In genomic region chr2:68960060-68960459, GRCm38 (mm10) we compare ENCODE assay signal across 31 mouse cellular contexts.
DNase-seq lines count a peak whose midpoint lies in the region; ATAC-seq and TF ChIP-seq lines count a peak whose summit lies in the region.
"Had no signal": no experiment of that assay in that cellular context is flagged by ENCODE, and none has a peak within 500 bp of the region (broad histone marks: within the 10 kb centered on the region; RNA-seq: fewer than 3 reads in every experiment).

No protein-coding gene starts in this region.

- peak overlapping the region; percentile 57; the same call in 1 of the 2 replicates for H3K27ac ChIP-seq in layer of hippocampus, adult 2 months
- H3K27ac ChIP-seq in forebrain, embryonic 13.5 days, result no peak overlapping the region
- H3K27ac ChIP-seq in hindbrain, embryonic 11.5 days (ENCODE audit: low read depth, low read length), result no peak overlapping the region
- no peak overlapping the region for H3K27ac ChIP-seq in forebrain, embryonic 10.5 days
- H3K27ac ChIP-seq: embryonic facial prominence, embryonic 13.5 days; heart, embryonic 10.5 days; hindbrain, embryonic 14.5 days; limb, embryonic 10.5 days; limb, embryonic 15.5 days; liver, embryonic 13.5 days; midbrain, embryonic 12.5 days; neural tube, embryonic 15.5 days had no signal

- ATAC-seq in CD4-positive, CD25-positive, alpha-beta regulatory T cell, adult 4 months, result peak; percentile 86
- ATAC-seq in forebrain, embryonic 13.5 days, result no peak
- no peak for ATAC-seq in hindbrain, embryonic 11.5 days (ENCODE audit: low FRiP score)
- ATAC-seq: forebrain, postnatal 0 days; lung, postnatal 0 days had no signal

- no peaks in the 10 kb centered on the region for H3K4me1 ChIP-seq in forebrain, embryonic 13.5 days
- no peaks in the 10 kb centered on the region for H3K4me1 ChIP-seq in hindbrain, embryonic 11.5 days (replicated peaks; ENCODE audit: control insufficient read depth, insufficient read depth, low read length)
- no peaks in the 10 kb centered on the region for H3K4me1 ChIP-seq in forebrain, embryonic 10.5 days
- H3K4me1 ChIP-seq: midbrain, embryonic 12.5 days had no signal

- no peak for DNase-seq in layer of hippocampus, adult 2 months (ENCODE audit: low spot score in 2 of 2)
- no peak for DNase-seq in layer of hippocampus, adult 8-10 months (ENCODE audit: low spot score in 2 of 2)
- peak; percentile 79 for DNase-seq in naive thymus-derived CD4-positive, alpha-beta T cell, adult 2 months (ENCODE audit: low read depth)
- peak; percentile 49 for DNase-seq in thymus, postnatal 25 days
- no peak for DNase-seq in hindbrain, embryonic 11.5 days (ENCODE audit: low spot score)
- DNase-seq in forebrain, embryonic 10.5 days (ENCODE audit: extremely low spot score, low spot score), result no peak
- DNase-seq: adrenal gland, postnatal 10 days; cerebellum, adult 11 months; cerebellum, adult 9-10 months; forebrain, postnatal 0 days; heart, postnatal 4 days; kidney, adult 2 months; kidney, postnatal 36 days; layer of hippocampus, adult 9-11 months; liver, embryonic 13.5 days; lung, adult 18-20 months; lung, postnatal 4 days; retina, postnatal 1 day; right cerebral cortex, postnatal 14 days had no signal

- H3K27me3 ChIP-seq in forebrain, embryonic 13.5 days, result no peaks in the 10 kb centered on the region
- H3K27me3 ChIP-seq in hindbrain, embryonic 11.5 days (ENCODE audit: control insufficient read depth, insufficient read depth, low read length), result no peaks in the 10 kb centered on the region
- no peaks in the 10 kb centered on the region for H3K27me3 ChIP-seq in forebrain, embryonic 10.5 days (ENCODE audit: poor library complexity, severe bottlenecking)
- H3K27me3 ChIP-seq: CH12.LX; embryonic facial prominence, embryonic 13.5 days; limb, embryonic 15.5 days; liver, embryonic 13.5 days; megakaryocyte, embryonic 14.5 days; midbrain, embryonic 12.5 days; neural tube, embryonic 15.5 days had no signal

- no peak overlapping the region for H3K4me2 ChIP-seq in forebrain, embryonic 13.5 days
- H3K4me2 ChIP-seq in hindbrain, embryonic 11.5 days (replicated peaks; ENCODE audit: low read depth, low read length), result no peak overlapping the region
- H3K4me2 ChIP-seq: embryonic facial prominence, embryonic 13.5 days; hindbrain, embryonic 14.5 days; limb, embryonic 15.5 days; liver, embryonic 13.5 days; midbrain, embryonic 12.5 days; neural tube, embryonic 15.5 days had no signal

- no peaks in the 10 kb centered on the region for H3K36me3 ChIP-seq in forebrain, embryonic 13.5 days (ENCODE audit: poor library complexity, severe bottlenecking)
- no peaks in the 10 kb centered on the region for H3K36me3 ChIP-seq in hindbrain, embryonic 11.5 days (ENCODE audit: control insufficient read depth, insufficient read depth, low read length)
- H3K36me3 ChIP-seq in forebrain, embryonic 10.5 days (replicated peaks), result no peaks in the 10 kb centered on the region
- H3K36me3 ChIP-seq: embryonic facial prominence, embryonic 13.5 days; heart, embryonic 10.5 days; limb, embryonic 10.5 days; limb, embryonic 15.5 days; liver, embryonic 13.5 days; midbrain, embryonic 12.5 days; neural tube, embryonic 15.5 days had no signal

- H3K9ac ChIP-seq in forebrain, embryonic 13.5 days, result no peak overlapping the region
- H3K9ac ChIP-seq in hindbrain, embryonic 11.5 days (ENCODE audit: low read depth, low read length), result no peak overlapping the region
- H3K9ac ChIP-seq: embryonic facial prominence, embryonic 13.5 days; forebrain, postnatal 0 days; hindbrain, embryonic 14.5 days; limb, embryonic 15.5 days; liver, embryonic 13.5 days; midbrain, embryonic 12.5 days; neural tube, embryonic 15.5 days had no signal

- 93% methylated on average over 5 of the region's 5 CpGs for WGBS in forebrain, embryonic 13.5 days
- 92% methylated on average over 5 of the region's 5 CpGs for WGBS in hindbrain, embryonic 11.5 days
- 98% methylated on average over 5 of the region's 5 CpGs for WGBS in forebrain, embryonic 10.5 days

- no peak for TF ChIP-seq CTCF in layer of hippocampus, adult 2 months (conservative IDR thresholded peaks at IDR 0.05)

- no peak overlapping the region for H3K4me3 ChIP-seq in layer of hippocampus, adult 2 months
- no peak overlapping the region for H3K4me3 ChIP-seq in forebrain, embryonic 13.5 days
- no peak overlapping the region for H3K4me3 ChIP-seq in hindbrain, embryonic 11.5 days (ENCODE audit: low read depth, low read length)
- H3K4me3 ChIP-seq in forebrain, embryonic 10.5 days, result no peak overlapping the region
- H3K4me3 ChIP-seq: embryonic facial prominence, embryonic 13.5 days; heart, embryonic 10.5 days; limb, embryonic 10.5 days; limb, embryonic 15.5 days; liver, embryonic 13.5 days; megakaryocyte, embryonic 14.5 days; midbrain, embryonic 12.5 days; neural tube, embryonic 15.5 days had no signal

- no peaks in the 10 kb centered on the region for H3K9me3 ChIP-seq in forebrain, embryonic 13.5 days (replicated peaks)
- no peaks in the 10 kb centered on the region for H3K9me3 ChIP-seq in hindbrain, embryonic 11.5 days (ENCODE audit: control insufficient read depth, low read length)
- no peaks in the 10 kb centered on the region for H3K9me3 ChIP-seq in forebrain, embryonic 10.5 days
- H3K9me3 ChIP-seq: embryonic facial prominence, embryonic 13.5 days; heart, embryonic 10.5 days; limb, embryonic 10.5 days; limb, embryonic 15.5 days; liver, embryonic 13.5 days; megakaryocyte, embryonic 14.5 days; midbrain, embryonic 12.5 days; neural tube, embryonic 15.5 days had no signal

Comparison
In these comparisons a context has a peak if more than half of its experiments do, and no peak if none do; other contexts are left out.
1. DNase-seq: peak in naive thymus-derived CD4-positive, alpha-beta T cell, adult 2 months (single experiment) and thymus, postnatal 25 days (single experiment); none in layer of hippocampus, adult 2 months (0 of 2), layer of hippocampus, adult 8-10 months (0 of 2), hindbrain, embryonic 11.5 days (single experiment) and forebrain, embryonic 10.5 days (single experiment).